ENCODE assay signal across 8 mouse cellular contexts in the genomic region with DNA sequence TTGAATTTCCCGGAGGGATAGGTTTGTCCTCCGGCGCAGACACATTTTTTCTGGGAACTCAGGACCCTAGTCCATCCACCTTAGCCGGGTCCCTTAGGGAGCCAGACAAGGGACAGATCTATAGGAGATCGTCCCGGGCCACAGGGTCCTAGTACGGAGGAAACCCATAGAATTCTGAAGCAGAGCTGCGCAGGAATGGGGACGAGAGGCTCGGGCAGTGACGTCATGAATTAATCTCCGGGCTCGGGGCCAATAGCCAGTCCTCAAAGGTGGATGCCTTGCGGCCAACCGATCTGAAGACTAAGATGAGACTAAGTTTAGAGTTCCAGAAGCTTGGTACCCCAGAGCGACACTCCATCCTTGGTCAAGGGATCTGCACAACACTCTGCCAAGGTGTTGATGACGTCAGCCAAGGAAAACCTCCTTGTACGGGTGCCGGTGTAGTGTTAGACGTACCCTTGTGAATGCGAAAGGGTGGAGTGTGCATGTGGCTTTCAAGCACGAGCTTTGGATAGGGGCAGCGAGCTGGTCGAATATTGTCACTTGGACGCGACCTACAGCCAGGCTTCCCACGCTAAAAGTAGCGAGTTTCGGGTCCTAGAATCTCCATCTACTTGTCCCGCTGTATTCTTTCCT. TPM values are rescaled to one million over a fixed set of nuclear protein-coding genes. Genes with fewer than 3 reads are reported as not detected.
DNase-seq lines count a peak whose midpoint lies in the region; ATAC-seq lines count a peak whose summit lies in the region.

No protein-coding gene starts in this region.

- H3K27me3 ChIP-seq in hindbrain, embryonic 14.5 days (ENCODE audit: control insufficient read depth, insufficient read depth, low read length), result peaks cover 43% of the 10 kb centered on the region

- H3K79me2 ChIP-seq in macrophage (ENCODE audit: inconsistent target), result no peaks in the 10 kb centered on the region

- peak; percentile 17; the same call in 1 of the 2 replicates for ATAC-seq in hindbrain, embryonic 14.5 days (ENCODE audit: low FRiP score)

- H3K27ac ChIP-seq in hindbrain, embryonic 14.5 days, result no peak overlapping the region
- H3K27ac ChIP-seq in macrophage, result no peak overlapping the region

- peak overlapping the region; percentile 63 for H3K4me2 ChIP-seq in hindbrain, embryonic 14.5 days (replicated peaks)

- DNase-seq in ovary, postnatal 36 days (ENCODE audit: low spot score), result peak; percentile 61
- no peak for DNase-seq in ovary, adult 18-20 months (ENCODE audit: low spot score)
- DNase-seq in cerebellum, adult 9-11 months, result peak; percentile 88
- peak; percentile 61 to 65 for DNase-seq in frontal cortex, postnatal 25 days (ENCODE audit: low spot score in 2 of 2)
- peak; percentile 58 for DNase-seq in hindbrain, embryonic 14.5 days (ENCODE audit: low spot score)
- peak; percentile 73 to 82 for DNase-seq in left cerebral cortex, adult 8-10 months (ENCODE audit: low spot score in 2 of 2)
- DNase-seq in skeletal muscle tissue, adult 2 months (ENCODE audit: low read depth, low spot score), result peak; percentile 73

- no peaks in the 10 kb centered on the region for H3K9me3 ChIP-seq in hindbrain, embryonic 14.5 days (ENCODE audit: control insufficient read depth, low read length)

- peak overlapping the region; percentile 40 for H3K4me3 ChIP-seq in hindbrain, embryonic 14.5 days (replicated peaks; ENCODE audit: low read length)
- H3K4me3 ChIP-seq in macrophage (ENCODE audit: inconsistent target), result peak overlapping the region; percentile 24

- H3K36me3 ChIP-seq in hindbrain, embryonic 14.5 days (replicated peaks; ENCODE audit: control insufficient read depth, insufficient read depth), result no peaks in the 10 kb centered on the region
- H3K36me3 ChIP-seq in macrophage (ENCODE audit: inconsistent target), result no peaks in the 10 kb centered on the region

- WGBS in hindbrain, embryonic 14.5 days, result 4% methylated on average over 30 of the region's 30 CpGs
- WGBS in macrophage (ENCODE audit: missing documents), result 4% methylated on average over 30 of the region's 30 CpGs

- peaks cover 10% of the 10 kb centered on the region; the same call in 1 of the 2 replicates for H3K4me1 ChIP-seq in hindbrain, embryonic 14.5 days (replicated peaks; ENCODE audit: control insufficient read depth, insufficient read depth, low read length)

- peak overlapping the region; percentile 49 for H3K9ac ChIP-seq in hindbrain, embryonic 14.5 days

RNA-seq across cellular contexts. Expression of a gene that starts 0.5 kb away (rescaled TPM):
- polyA plus RNA-seq in hindbrain, embryonic 14.5 days (2014; fragmentation: Nextera tagmentation; extraction: Ambion mirVana), result 8.3 and 10.6 TPM in 2 replicates
- 10 to 100 TPM; 82.6 to 93.2 (median 88.7) TPM for total RNA-seq in left cerebral cortex, adult 8-10 months (2022)
- 10 to 100 TPM in 19 of 26 experiments, 1 to 10 TPM in 7; 5.0 to 35.6 (median 19.3) TPM for total RNA-seq in macrophage (2018; cell fraction: chromatin; rRNA removed)
- 10 to 100 TPM in 21 of 26 experiments, 1 to 10 TPM in 5; 6.8 to 26.2 (median 14.3) TPM for total RNA-seq in macrophage (2018; cell fraction: cytosol; rRNA removed)
- total RNA-seq in macrophage (2018; cell fraction: nucleus; rRNA removed), result 10 to 100 TPM in 15 of 26 experiments, 1 to 10 TPM in 11; 4.3 to 28.6 (median 11.3) TPM
- polyA plus RNA-seq in macrophage (2018), result 8.8 to 14.0 TPM (median 10.0 TPM) in 3 replicates

RNA-seq across cellular contexts. Expression of a gene that starts 0.5 kb away (rescaled TPM):
- 1.7 and 1.9 TPM in 2 replicates for polyA plus RNA-seq in hindbrain, embryonic 14.5 days (2014; fragmentation: Nextera tagmentation; extraction: Ambion mirVana)
- total RNA-seq in left cerebral cortex, adult 8-10 months (2022), result 10 to 100 TPM; 17.5 to 20.3 (median 18.0) TPM
- 1 to 10 TPM in 2 of 26 experiments, under 1 TPM in 12, not detected in 12; 0.24 to 2.5 (median 0.41) TPM for total RNA-seq in macrophage (2018; cell fraction: chromatin; rRNA removed)
- under 1 TPM in 15 of 26 experiments, not detected in 11; 0.04 to 0.25 (median 0.09) TPM for total RNA-seq in macrophage (2018; cell fraction: cytosol; rRNA removed)
- total RNA-seq in macrophage (2018; cell fraction: nucleus; rRNA removed), result 1 to 10 TPM in 1 of 26 experiments, under 1 TPM in 6, not detected in 19; 0.12 to 1.1 (median 0.25) TPM
- 0.07 to 0.21 TPM in 2 of 3 replicates, not detected in the other for polyA plus RNA-seq in macrophage (2018)

RNA-seq across cellular contexts. Expression of a gene that starts 14.0 kb away (rescaled TPM):
- polyA plus RNA-seq in hindbrain, embryonic 14.5 days (2014; fragmentation: Nextera tagmentation; extraction: Ambion mirVana), result 5.3 and 5.6 TPM in 2 replicates
- total RNA-seq in left cerebral cortex, adult 8-10 months (2022), result 10 to 100 TPM; 34.4 to 38.5 (median 35.6) TPM
- 10 to 100 TPM in 22 of 26 experiments, 1 to 10 TPM in 4; 5.4 to 44.3 (median 19.7) TPM for total RNA-seq in macrophage (2018; cell fraction: chromatin; rRNA removed)
- total RNA-seq in macrophage (2018; cell fraction: cytosol; rRNA removed), result 10 to 100 TPM; 18.2 to 47.9 (median 36.2) TPM
- 10 to 100 TPM; 13.7 to 81.3 (median 44.7) TPM for total RNA-seq in macrophage (2018; cell fraction: nucleus; rRNA removed)
- 18.5 to 31.2 TPM (median 23.4 TPM) in 3 replicates for polyA plus RNA-seq in macrophage (2018)

RNA-seq across cellular contexts. Expression of a gene that starts 30.2 kb away (rescaled TPM):
- 20.9 and 24.2 TPM in 2 replicates for polyA plus RNA-seq in hindbrain, embryonic 14.5 days (2014; fragmentation: Nextera tagmentation; extraction: Ambion mirVana)
- total RNA-seq in left cerebral cortex, adult 8-10 months (2022), result 10 to 100 TPM; 13.4 to 18.1 (median 16.5) TPM
- total RNA-seq in macrophage (2018; cell fraction: chromatin; rRNA removed), result 10 to 100 TPM in 1 of 26 experiments, 1 to 10 TPM in 25; 2.1 to 11.1 (median 5.4) TPM
- 1 to 10 TPM in 24 of 26 experiments, under 1 TPM in 2; 0.91 to 4.9 (median 2.6) TPM for total RNA-seq in macrophage (2018; cell fraction: cytosol; rRNA removed)
- 10 to 100 TPM in 5 of 26 experiments, 1 to 10 TPM in 21; 1.2 to 16.7 (median 6.2) TPM for total RNA-seq in macrophage (2018; cell fraction: nucleus; rRNA removed)
- 0.98 to 2.8 TPM (median 2.6 TPM) in 3 replicates for polyA plus RNA-seq in macrophage (2018)
